Mouse (Mus musculus) right cerebral cortex, postnatal 36 days (tissue): Measurements from ENCODE around the gene D17Wsu92e.

Source experiments
- DNase-seq, 2 experiments: peaks; one replicate each; pipeline ENCODE4 v3.0.0; 2022; ENCODE audit warnings: low spot score in 2 of 2, mixed read lengths in 1 of 2

The D17Wsu92e gene

DNA sequence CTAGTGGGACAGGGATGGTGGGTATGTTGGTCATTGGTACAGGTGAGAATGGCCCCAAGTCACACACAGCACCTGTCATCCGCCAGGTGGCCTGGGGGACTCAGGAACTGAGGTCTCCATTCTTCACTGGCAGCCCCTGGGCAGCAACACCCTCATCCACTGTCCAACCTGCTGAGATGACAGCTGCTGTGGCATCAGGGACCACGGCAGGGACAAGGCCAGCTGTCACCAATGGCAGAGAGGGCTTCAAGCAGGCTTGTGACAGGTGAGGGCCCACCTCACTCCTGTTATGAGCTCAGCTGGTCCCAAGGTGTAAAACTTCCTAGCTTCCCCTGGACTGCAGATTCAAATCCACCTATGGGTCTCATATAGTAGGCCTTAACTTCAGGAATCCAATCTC, 72.3 kb downstream of the D17Wsu92e start:
- DNase-seq, result no peak

DNA sequence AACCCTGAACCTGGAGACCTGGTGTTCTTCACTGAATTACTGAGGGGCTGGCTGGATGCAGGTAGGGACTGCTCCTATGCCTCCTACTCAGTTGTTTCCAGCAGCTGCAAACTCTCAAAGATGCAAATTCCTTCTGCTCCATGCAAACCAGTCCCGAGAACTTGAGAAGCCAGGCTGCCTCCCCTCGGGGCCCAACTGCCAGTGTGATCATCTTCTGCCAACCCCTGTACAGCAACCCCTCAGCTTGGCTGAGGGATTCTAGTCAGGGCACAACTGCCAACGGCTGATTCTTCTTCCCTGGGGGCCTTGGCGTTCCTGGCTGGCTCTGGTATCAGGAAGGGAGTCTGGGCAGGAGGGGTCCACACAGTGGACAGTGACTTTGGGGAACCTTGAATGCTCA, 74.0 kb downstream of the D17Wsu92e start:
- DNase-seq, result no peak

DNA sequence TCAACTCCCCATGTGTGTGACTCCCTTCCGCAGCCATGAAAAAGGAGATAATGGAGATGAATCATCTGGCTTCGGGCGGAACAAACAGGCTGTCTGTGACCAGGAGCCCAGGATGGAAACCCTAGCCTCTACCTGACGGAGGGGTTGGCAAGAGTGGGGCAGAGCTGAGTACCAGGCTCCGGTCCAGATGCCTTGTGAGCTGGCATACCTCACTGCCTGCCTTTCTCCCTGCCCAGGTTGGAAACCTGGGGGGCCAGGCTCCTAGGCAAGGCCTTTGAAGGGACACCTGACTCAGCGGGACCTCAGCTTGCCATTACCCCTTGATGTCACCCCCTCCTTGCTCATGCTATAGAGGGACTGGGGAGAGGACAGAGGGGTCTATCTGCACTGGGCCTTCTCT, 79.5 kb downstream of the D17Wsu92e start:
- no peak for DNase-seq

DNA sequence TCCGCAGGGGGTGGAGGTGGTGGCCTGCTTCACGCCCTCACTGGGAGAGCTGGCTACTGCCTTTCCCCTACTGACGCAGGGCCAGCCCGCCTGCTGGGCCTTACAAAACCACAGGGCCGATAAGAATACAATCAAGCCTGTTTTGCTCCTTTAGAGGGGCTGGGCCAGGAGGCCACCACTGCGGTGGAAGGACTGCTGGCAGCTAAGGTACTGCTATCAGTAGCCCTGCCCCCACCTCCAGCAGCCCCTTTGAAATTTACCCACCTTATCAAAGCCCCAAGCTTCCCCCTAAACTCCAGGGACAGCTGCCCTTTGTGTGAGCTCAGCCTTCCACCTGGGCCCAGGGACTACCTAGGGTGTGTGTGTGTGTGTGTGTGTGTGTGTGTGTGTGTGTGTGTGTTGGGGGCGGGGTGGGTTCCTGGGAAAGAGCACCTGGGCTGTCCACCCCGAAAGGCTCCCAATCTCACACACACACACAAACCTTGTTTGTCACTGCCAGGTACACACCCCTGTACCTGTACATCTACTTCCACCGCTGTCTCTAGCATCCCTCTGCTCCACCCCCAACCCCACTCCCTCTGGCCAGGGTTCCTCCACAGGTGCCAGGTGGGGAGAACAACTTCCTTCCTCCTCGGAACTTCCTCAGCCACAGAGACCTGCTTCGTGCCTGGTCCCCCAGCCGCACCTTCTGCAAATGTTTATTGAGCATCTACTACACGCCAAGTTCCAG, 85.9 kb downstream of the D17Wsu92e start:
- DNase-seq, result no peak

DNA sequence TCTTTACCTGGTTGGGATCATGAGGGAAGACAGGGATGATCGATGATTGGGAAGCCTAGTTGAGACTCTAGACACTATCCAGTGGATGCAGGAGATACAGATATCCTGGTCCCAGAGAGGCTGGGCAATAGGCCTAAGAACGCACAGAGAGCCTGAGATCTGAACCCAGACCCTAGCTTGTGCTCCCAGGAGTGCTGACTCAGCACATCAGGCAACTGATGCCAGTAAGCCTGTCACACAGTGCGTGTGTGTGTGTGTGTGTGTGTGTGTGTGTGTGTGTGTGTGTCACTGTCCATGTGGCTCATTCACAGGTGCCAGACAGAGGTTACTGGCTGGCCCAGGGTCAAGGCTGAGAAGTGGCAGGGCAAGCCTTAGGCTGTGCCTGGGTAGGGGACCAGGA, 87.8 kb downstream of the D17Wsu92e start:
- DNase-seq, result no peak

DNA sequence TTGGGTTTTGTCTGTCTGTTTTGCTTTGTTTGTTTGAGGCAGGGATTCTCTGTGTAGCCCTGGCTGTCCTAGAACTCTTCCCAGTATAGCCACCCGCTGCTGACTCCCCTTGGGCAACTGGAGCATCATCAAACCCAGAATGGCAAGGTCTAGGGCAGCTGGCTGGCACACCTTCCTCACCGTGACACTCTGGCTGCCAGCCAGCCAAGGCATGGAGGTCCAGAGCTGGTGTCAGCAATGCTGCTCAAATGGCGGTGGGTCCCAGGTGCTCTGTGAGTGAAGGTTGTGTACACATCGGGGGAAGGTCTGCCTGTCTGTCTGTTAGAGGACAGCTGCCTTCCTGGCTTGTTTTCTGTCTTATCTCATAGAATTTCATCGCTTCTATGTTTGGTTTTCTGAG, 88.3 kb downstream of the D17Wsu92e start:
- no peak for DNase-seq

DNA sequence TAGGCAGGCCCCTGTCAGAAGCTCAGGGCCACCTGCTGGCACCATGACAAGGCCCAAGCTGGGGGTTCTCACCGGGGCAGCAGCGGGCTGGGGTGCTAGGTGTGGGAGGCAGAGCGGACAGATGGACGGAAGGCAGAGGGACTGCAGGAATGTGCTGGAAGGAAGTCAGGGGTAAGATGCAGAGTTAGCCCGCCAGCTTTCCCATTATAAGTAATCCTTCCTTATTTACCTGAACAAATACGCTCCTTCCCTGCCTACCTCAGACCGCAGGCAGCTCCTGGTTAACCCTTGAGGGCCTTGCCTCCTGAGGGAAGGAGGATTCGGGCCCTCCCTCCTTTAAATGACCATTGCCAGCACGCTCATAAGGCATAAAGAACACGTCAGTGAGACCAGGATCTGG, 91.7 kb downstream of the D17Wsu92e start, which contains the start of gene Spdef:
Gene Spdef, minus strand, starts transcription at position 186 of the 400 bp plus-strand sequence.
- no peak for DNase-seq

DNA sequence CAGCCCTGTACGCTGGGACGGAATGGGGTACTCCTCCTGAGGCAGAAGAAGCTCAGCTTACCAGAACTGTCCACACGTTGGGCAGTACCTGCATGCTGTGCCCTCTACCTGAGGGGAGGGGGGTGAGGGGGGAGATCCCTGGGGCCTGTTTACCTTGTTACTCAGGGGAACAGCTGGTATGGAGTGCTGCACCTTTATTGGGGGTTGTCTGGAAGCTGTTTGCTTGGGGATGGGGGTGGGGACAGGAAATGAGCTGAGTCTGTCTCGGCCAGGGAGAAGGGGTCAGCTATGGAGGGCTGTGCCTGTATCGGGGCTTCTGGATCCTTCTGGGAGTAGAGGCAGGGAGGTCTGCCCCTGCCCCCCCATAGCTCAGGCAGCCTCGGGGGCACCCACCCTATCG, 93.9 kb downstream of the D17Wsu92e start:
- DNase-seq, result no peak

DNA sequence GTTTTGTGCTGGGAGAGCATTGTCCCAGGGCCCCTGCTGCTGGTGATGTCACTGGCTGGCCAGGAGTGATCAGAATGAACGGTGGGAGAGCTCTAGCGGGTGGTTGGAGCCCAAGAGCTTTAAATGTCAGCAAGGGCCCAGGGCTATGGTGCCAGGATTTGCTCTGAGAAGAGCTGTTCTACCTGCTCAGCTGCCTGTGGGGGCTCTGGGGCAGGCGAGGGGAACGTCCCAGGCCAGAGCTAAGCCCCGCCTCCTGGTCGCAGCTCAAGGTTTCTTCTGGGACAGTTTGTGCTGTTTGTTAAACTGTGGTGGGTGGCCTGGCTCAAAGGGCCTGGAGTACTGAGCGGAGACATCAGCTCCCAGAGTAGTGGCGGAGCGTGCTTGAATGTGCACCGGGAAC, 95.0 kb downstream of the D17Wsu92e start:
- no peak for DNase-seq

DNA sequence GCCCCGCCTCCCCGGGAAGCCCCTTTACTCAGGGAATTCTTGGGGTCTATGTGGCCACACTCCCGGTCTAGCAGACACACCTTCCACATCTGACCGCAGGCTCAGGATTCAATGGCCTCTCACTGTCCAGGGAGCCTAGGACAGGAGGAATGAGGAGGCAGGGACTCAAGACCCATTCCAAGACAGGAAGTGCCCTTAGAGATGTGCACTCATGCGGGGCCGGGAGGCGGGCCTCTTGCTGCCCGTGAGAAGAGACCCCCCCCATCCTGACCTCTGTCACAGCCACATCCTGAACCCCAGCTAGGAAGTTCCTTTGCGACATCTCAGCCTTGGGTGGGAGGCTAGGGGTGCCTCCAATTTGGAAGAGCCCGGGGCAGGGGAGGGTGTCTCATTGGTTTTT, 95.4 kb downstream of the D17Wsu92e start:
- DNase-seq, result no peak

DNA sequence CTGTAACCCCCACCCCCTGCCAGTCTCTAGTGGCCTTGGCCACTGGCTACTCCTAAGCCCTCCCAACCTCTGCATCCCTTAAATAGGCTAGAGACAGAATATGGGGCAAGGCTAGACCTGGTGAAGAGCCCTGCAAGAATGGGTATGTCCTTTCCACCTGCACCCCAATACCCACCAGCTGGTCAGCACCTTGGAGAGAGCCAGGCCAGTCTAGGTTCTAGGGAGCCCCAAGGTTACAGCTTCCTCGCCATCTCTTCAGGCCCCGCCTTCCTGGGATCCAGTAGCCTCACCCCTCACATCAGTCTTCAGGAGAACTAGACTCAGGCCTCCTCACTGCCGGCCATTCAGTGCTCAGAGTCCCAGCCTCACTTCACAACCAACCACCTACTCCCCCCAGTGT, 96.1 kb downstream of the D17Wsu92e start:
- no peak for DNase-seq

DNA sequence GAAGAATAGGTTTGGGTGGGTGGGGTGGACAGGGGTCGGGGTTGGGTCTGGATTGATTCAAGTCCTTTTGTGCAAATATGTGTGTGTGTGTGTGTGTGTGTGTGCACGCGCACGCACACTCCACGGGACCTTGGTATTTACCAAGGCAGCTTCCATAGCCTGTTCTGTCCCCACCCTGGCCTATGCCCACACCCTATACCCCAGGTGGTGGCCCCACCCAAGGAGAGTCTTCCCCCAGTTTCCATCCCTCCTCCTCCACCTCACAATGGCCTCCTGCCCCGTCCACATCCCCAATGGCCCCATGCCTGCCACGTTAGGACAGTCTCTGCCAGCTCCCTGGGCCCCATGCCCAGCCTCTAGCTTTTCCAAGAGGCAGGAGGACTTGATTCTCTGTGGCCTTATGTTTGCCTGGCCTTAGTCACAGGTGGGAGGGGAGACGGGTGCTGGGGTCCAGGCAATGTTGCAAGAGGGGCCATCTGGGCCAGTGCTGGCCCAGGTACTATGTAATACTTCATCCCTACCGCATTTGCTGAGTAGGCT, 99.3 kb downstream of the D17Wsu92e start:
- no peak for DNase-seq

DNA sequence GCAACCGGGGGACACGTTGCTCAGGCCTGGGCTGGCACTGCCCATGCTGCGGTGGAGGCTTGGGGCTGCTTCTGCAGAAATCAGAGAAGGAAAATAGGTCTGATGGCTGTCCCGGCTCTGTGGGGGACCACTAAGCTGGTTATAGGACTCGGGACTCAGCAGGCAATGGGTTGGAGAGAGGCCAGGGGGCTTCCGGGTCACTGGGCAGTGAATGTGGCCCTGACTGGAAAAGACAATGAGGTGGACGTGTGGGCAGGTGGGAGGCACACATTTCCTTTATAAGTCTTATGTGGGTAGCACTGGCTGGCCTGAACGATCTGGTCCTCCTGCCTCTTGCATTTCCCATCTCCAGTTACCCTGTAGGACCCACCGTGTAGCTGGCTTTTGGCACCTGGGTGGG, 100.1 kb downstream of the D17Wsu92e start:
- DNase-seq, result no peak

DNA sequence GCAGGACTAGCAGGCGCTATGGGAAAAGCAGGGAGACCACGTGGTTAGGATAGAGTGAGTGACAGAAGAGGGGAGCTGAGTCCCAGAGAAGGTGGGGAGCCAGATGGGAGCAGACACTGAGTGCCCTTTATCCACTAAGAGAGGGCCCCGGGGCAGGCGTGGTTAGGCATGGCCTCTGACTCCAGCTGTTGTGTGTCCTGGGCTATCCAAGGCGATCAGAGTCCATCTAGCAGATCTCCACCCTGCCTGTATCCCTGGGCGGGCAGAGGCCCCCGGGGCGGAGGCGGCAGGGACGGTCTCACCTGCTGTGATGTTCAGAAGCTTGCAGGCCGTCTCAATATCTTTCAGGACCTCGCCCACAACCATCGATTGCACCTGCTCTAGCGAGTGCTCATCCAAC, 100.8 kb downstream of the D17Wsu92e start:
- DNase-seq, result no peak

DNA sequence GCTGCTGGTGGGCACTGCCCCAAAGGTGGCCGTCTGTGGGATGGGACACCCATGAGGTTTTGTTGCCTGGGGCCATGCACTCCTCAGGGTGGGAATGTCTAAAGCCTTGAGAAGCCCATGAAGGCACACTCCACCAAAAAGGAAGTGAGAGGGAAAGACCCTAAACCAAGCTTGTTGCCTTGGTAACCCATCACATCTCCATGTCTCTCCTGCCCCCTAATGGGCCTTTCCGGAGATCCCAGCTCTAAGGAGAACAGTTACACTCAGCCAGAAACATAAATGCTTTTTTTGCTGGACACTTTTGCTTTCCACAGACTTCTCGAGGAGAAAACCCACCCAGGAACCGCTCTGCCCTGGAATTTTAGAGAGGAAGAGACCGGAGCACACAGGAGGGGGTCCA, 102.2 kb downstream of the D17Wsu92e start:
- DNase-seq, result no peak

DNA sequence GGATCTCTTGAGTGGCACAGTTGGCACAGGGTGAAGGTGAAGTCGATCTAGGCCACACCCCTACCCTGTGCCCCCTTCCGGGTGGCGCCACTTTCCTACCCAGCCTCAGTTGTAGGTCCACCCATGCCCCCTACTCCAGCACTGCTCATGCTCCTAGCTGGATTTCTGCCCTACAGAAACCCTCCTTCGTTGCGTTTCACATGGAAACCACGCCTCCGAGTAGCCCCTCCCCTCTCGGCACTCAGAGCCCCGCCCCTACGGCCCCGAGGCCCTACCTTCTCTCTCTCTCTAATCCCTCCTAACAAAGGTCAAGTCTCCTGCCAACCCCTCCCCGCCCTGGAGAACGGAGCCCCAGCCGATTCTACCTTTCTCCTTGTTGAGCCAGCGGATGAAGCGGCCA, 103.6 kb downstream of the D17Wsu92e start:
- DNase-seq, result no peak

DNA sequence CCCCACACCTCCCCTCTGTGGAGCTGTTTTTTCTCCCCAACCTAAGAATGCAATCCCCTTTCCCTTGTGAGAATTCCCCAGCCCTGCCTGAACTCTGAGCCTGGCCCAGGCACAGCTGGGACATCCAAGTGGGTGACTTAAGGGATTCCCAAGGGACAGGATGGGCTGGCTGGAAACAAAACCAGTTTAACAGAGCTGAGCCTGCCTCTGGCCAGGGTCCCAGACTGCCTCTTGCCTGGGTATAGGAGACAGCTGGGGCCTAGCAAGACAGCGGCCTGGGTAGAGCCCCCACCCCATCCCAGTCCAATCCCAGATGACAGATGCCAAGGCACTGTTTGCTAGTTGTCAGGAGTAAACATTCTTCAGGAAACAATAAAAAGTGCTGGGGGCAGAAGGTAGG, 107.6 kb downstream of the D17Wsu92e start:
- no peak for DNase-seq

DNA sequence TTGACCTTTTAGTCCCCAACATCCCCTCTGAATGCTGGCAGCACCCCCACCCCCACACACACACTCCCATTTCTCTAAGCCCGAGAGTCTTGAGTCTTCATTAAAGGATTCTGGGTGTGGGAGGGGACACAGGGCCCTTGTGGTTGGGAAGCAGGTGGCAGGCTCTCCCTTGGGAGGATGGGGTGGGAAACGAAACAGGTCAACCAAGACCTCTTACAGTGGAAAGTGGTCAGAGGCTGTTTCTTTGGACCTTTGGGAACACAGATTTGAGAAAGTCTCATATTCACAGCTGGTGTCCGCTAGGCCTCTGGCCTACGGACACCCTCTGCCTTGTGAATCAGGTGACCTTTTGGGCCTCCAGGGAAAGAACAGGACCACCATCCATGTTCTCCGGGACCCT, 110.8 kb downstream of the D17Wsu92e start:
- DNase-seq, result no peak

DNA sequence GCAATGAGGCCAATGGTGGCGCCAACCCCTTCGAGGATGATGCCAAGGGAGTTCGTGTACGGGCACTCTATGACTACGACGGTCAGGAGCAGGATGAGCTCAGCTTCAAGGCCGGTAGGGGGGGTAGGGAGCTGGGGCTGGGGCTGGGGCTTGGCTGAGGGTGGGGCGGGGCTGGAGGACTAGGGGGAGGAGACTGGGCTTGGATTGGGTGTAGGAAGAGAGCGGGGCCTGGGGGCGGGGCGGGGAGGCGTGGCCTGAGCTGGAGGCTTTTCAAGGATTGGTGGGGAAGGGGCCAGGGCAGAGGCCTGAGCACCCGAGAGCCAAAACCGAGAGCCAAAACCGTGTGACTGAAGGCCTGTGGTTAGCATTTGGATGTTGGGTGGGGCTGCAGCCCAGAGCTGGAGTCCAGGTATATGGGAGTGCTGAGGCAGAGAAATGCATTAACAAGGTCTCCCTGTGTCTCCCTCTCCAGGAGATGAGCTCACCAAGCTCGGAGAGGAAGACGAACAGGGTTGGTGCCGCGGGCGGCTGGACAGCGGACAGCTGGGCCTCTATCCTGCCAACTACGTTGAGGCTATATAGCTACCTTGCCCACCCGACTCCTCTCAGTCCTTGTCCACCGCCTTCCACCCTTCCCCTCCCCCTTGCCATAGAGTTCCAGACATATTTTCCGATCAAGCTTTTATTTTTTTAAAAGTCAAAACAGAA, 112.3 kb downstream of the D17Wsu92e start:
- no peak for DNase-seq

DNA sequence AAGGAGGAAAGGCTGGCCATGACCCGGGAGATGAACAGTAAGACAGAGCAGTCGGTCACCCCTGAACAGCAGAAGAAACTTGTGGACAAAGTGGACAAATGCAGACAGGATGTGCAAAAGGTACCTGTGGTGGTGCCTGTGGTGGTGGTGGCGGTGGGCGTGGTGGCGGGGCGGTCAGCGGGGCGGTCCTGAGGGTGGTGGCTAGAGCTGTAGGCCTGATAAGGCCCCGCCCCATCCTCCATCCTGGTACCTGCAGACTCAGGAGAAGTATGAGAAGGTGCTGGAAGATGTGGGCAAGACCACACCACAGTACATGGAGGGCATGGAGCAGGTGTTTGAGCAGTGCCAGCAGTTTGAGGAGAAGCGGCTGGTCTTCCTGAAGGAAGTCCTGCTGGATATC, 114.8 kb downstream of the D17Wsu92e start:
- DNase-seq, result no peak

DNA sequence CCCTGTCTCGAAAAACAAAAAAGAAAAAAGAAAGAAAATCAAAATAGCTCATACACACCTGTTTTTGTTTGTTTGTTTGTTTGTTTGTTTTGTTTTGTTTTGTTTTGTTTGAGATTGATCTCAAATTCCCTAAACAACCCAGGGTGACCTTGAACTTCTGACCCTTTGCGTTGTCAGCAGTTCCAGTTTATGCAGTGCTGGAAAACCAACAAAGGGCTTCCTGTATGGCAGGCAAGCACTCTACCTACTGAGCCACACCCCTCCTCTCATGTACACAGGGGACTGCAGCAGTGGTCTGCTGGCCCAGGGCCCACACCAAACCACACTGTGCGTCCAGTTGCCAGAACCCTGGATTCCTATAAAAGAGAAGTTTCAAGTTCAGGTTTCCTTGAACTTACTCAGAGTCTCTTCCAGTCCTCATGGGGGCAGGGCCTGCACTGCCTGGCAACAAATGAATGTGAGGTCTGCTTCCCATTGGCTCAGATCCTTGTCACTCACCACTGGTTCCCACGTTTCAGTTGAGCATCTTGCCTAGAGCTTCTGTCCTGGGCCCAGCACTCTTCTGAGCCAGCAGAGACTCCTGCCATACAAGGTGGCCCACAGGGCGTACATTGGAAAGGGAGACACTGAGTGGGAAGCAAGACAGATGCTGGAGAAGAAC, 116.4 kb downstream of the D17Wsu92e start:
- no peak for DNase-seq

DNA sequence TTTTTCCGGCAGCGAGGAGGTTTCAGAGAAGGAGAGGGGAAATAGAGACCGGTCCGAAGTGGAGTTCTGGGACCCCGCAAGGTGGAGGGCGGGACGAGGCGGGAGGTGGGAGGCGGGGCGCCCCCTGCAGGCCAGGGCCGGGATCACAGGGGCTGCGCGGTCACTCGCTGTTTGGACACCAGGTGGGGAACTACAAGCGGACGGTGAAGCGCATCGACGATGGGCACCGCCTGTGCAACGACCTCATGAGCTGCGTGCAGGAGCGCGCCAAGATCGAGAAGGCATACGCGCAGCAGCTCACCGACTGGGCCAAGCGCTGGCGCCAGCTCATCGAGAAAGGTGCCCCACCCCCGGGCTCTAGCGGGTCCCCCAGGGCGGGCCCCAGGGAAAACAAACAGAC, 117.9 kb downstream of the D17Wsu92e start:
- DNase-seq, result no peak

DNA sequence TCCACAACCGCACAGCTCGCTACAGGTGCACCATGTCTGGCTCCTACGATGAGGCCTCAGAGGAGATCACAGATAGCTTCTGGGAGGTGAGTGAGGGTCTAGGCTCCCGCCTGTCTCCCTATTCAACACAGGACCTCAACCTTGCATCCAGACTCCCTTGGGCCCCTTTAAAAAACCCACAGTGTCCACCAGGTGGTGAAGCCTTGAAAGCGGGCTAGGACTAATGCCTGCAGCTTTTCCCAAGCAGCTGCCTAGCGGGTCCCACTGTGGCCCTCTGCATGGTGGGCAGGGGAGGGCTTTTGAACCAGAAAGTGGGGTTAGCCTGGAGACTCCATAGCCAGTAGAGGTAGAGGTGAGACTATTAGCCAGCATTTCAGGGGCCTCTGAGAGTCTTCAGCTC, 118.6 kb downstream of the D17Wsu92e start:
- DNase-seq, result no peak
